Mouse (Mus musculus) layer of hippocampus, postnatal 36 days (tissue): ENCODE results near the gene Zfp239. TPM values are rescaled to one million over a fixed set of nuclear protein-coding genes. Genes with fewer than 3 reads are reported as not detected.
"Not testable (repeated sequence)": the region's sequence is repeated elsewhere in the genome, so short reads cannot be mapped to it uniquely, and the experiment has no call there.

Experiments used
- DNase-seq, 2 experiments: peaks; one replicate each; pipeline ENCODE4 v3.0.0; 2022
- total RNA-seq, 2 experiments: library from RNA; stranded (reverse); gene quantifications; 2 replicates each; pipeline ENCODE4 v1.2.3; 2021

Zfp239 gene
- total RNA-seq = 10 to 100 TPM; 30.9 to 37.9 TPM

- no peak for DNase-seq
These were observed at the start of gene Zfp239 for GRCm38 (mm10) chr6:117861848-117862247. Gene Zfp239 (plus strand): TSS chr6:117862100.

- DNase-seq = no peak
These were observed 47.2 kb upstream of the Zfp239 start for GRCm38 (mm10) chr6:117814681-117815080.

DNA sequence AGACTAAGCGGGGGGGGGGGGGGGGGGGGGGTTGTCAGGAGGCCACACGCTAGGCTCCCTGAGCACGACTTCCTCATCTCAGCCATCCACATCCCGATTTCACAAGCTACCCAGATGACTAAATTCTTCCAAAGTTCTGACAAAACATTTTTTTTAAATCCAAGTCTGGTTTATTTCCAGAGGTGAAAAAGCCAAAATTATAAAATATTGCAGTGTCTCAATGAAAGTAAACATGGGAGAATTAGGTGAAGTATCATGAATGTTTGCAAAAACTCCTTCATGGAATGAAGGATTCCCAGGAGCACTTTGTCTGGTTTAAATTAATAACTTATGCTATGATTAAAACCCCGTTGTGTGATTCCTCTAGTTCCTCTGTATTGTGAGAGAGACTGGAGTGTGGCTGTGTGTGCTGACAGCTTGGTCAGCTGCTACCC is 44.8 kb upstream of the Zfp239 start:
- no peak for DNase-seq

GRCm38 (mm10) chr6:117820327-117820726 is 41.6 kb upstream of the Zfp239 start:
- peak in 1 of 2 experiments; percentile 13 for DNase-seq

DNA sequence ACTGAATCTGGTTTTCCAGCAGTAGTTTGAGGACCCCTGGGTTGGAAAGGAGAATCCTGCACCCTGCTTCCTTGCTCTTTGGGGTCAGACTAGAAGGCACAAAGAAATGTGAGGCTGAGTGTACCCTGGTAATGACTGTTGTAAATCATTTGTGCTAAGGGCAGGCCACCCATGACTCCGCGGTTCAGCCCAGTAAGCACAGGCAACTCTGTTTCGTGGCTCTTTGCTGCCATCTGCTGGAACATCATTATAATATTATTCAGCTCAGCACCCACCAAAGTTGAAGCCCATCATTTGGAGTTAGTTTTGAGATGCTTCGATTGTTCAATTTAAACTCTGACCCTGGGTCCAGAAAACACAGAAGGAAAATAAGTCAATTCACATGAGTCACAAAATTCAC is 36.5 kb upstream of the Zfp239 start:
- peak; percentile 37 to 58 for DNase-seq

GRCm38 (mm10) chr6:117828273-117828672 is 33.6 kb upstream of the Zfp239 start:
- DNase-seq = peak; percentile 67 to 68

DNA sequence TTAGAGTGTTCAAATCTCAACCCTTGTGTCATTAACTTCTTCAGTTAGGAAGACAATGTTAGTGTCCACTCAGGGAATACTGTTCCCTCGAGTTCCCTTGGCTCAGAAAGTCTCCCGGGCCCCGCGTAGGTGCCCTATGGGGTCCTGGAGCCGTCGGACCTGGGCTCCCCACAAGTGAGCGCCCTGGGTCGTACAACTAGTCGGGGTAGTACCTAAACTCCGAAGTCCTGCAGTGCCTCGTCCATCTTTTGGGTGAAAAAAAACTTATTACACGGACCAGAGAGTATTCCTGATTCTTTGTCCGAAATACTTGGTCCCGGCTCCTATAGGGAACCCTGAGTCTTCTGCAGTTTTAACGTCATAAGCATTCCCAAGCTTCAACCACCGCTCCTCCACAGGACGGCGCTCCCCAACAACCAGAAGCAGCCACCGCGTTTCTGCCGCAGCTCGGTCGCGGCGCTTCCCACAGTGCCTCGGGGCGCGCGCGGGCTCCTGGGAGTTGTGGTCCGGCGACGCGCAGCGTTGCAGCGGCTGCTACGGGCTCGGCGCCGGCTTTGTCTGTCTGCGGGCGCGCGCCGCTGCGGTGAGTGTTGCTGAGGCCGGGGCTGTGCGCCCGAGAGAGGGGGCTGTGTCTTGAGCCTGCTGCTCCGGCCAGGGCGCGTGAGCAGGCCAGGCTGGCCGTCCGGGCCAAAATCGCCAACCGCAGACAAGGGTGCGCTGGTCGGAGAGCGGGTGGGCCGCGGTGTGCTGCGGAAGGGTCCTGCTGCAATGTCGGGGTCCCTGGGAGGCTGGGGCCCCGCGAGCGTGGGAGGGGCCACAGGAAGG is 21.0 kb upstream of the Zfp239 start, which contains the start of gene Zfp637:
Zfp637 (plus strand) TSS at position 495 of the 825 bp plus-strand sequence.
- peak; percentile 92 to 93 for DNase-seq

DNA sequence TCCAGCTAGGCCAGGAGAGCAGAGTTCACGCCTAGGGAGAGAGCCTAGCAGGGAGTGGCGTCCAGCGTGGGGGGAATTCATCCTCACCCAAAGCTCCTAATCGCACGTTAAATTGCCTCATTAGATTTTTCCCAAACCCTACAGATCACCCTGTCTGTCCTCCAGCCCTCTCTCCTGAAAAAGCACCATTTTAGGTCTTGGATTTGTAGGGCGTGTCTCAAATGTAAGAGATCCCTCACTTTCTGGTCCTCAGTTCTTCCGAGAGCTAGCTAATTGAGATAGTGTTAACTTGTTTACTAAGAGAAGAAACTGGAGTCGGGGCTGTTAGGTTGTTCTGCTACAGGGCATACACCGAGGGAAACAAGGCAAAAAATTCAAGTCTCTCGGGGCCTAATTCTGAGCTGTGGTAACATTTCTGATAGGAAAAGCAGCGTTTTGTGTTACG is 20.4 kb upstream of the Zfp239 start:
- DNase-seq = no peak

GRCm38 (mm10) chr6:117844597-117844996 is 17.3 kb upstream of the Zfp239 start:
- no peak for DNase-seq

DNA sequence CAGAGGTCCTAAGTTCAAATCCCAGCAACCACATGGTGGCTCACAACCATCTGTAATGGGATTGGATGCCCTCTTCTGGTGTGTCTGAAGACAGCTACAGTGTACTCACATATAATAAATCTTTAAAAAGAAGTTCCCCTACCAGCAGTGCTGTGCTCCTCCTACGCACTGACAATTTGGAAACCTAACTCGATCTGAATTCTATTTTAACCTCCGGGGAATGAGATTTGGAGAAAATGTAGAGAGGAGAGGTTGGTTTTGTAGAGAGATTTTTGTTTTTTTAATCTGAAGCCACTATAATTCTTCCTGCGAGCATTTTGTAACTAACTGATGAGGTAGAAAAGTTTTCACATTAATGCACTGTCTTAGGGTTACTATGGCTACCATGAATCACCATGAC is 15.2 kb upstream of the Zfp239 start:
- not testable (repeated sequence) for DNase-seq

GRCm38 (mm10) chr6:117847772-117848171 is 14.1 kb upstream of the Zfp239 start:
- DNase-seq = no peak

GRCm38 (mm10) chr6:117848577-117848976 is 13.3 kb upstream of the Zfp239 start:
- DNase-seq = no peak

GRCm38 (mm10) chr6:117851747-117852146 is 10.2 kb upstream of the Zfp239 start:
- no peak for DNase-seq

DNA sequence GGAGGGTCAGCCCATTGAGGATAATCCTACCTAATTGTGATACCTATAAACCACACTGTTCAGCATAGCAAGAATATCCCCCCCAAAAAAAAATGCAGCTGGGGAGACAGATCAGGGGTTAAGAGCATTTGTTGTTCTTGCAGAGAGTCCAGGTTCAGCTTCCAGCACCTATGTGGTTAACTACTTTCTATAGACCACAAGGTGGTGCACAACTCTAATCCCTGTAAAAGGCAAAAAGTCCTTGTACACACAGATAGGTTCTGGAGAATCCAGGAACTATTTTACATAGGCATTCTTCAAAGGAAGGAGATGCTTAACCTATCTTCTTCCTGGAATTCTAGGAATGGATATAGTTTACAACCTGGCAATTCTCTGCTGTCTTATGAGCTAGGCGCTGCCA is 3.9 kb upstream of the Zfp239 start:
- DNase-seq = no peak

GRCm38 (mm10) chr6:117862465-117862864 is 565 bp downstream of the Zfp239 start:
- no peak for DNase-seq

GRCm38 (mm10) chr6:117862899-117863620 is 1.2 kb downstream of the Zfp239 start:
- DNase-seq = peak; percentile 57 to 62

DNA sequence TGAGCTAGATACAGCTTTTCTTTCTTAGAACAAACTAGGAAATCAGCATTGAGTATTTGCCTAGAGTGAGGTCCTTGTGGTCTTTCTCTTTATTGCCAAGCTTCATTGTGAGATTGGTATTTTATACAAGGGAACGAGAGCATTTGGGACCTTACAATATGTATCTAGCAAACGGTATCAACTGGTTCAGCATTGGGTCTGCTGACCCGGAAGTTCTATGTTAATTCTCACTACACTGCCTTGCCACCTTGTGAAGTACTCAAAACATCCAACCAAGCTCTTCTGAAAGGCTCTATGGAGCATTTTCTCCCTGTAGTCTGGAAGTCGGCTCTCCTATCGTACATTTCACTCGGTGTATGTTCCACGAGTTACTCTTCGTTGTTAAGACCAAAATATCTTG is 1.9 kb downstream of the Zfp239 start:
- DNase-seq = no peak

DNA sequence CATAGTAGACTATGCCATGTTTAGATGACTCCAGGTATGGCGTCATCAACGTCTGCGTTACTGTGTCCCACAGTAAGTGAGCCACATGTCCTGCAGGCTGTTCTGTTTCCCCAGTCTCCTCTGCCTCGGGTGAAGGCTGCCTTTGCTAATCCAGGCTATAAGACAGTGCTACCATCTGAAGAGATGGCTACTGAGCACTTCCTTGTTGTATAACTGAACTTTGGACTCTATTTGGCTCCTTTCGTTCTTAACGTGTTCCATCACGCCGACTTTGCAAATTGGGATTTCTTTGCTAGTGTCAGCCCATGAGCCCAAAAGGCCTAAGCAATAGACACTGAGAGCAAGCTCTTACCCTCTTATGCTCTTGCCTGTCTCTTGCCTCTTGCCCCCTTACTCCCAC is 6.3 kb downstream of the Zfp239 start:
- no peak for DNase-seq

DNA sequence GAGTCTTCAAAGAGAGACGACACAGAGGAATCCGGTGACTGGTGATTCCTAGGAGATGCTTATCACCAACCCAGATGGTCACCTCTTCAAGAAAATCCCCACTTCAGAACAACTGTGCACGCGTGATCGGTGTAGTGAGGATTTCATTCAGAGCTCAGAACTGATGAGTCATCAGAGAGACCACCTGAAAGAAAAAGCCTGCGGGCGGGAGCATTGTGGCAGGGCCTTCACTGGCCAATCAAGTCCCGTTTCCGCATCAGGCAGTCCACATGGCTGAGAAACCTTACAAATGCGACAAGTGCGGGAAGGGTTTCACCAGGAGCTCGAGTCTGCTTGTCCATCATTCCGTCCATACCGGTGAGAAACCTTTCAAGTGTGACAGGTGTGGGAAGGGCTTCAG is 9.1 kb downstream of the Zfp239 start:
- DNase-seq = no peak

DNA sequence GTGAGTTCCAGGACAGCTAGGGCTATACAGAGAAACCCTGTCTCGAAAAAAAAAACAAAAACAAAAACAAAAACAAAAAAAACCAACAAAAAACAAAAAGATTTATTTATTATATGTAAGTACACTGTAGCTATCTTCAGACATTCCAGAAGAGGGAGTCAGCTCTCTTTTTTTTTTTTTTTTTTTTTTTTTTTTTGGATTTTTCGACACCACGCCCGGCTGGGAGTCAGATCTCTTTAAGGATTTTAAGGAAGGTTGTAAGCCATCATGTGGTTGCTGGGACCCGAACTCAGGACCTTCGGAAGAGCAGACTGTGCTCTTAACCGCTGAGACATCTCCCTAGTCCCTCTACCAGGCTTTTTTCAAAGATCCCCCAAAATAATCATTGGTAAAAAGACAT is 11.6 kb downstream of the Zfp239 start:
- DNase-seq = not testable (repeated sequence)

- DNase-seq = no peak
These were observed 12.9 kb downstream of the Zfp239 start for GRCm38 (mm10) chr6:117874621-117875281.

- no peak for DNase-seq
These were observed 17.0 kb downstream of the Zfp239 start for GRCm38 (mm10) chr6:117878700-117879407.
